Mouse (Mus musculus): ENCODE results near the gene Paqr8. TPM values are rescaled to one million over a fixed set of nuclear protein-coding genes. Genes with fewer than 3 reads are reported as not detected.

The Paqr8 gene
- total RNA-seq, 2 experiments from 2014 or later = 135 to 153 TPM

- DNase-seq = no peak
Observed at GRCm38 (mm10) chr1:20974341-20975135, 84.1 kb downstream of the Paqr8 start.

GRCm38 (mm10) chr1:20980553-20980952, 90.1 kb downstream of the Paqr8 start:
- DNase-seq = no peak

- DNase-seq = no peak
Observed at GRCm38 (mm10) chr1:20981764-20982163, 91.4 kb downstream of the Paqr8 start.

- no peak for DNase-seq
Observed at GRCm38 (mm10) chr1:20984103-20984502, 93.7 kb downstream of the Paqr8 start.

GRCm38 (mm10) chr1:20984582-20984981, 94.2 kb downstream of the Paqr8 start:
- no peak for DNase-seq

GRCm38 (mm10) chr1:20986378-20987056, 96.1 kb downstream of the Paqr8 start:
- no peak for DNase-seq

Other genes with a start within 250 kb of the Paqr8 start
- gene Il17a, start 159.7 kb upstream of the Paqr8 start, total RNA-seq (2021) = not detected
- not detected for gene Il17f, start 100.0 kb upstream of the Paqr8 start, total RNA-seq (2021)
- 1 to 10 TPM; 4.4 TPM for gene Mcm3, start 70.3 kb upstream of the Paqr8 start, total RNA-seq (2021)
- 1 to 10 TPM in 1 of 2 experiments, under 1 TPM in 1; 0.77 to 1.7 TPM for gene Efhc1, start 61.0 kb downstream of the Paqr8 start, total RNA-seq (2021)
- 1 to 10 TPM in 1 of 2 experiments, under 1 TPM in 1; 0.94 to 1.2 TPM for gene Tram2, start 188.6 kb downstream of the Paqr8 start, total RNA-seq (2021)